22 mouse cellular contexts compared by ENCODE assay signal in genomic region chr11:118012595-118012994, GRCm38 (mm10). TPM values are rescaled to one million over a fixed set of nuclear protein-coding genes. Genes with fewer than 3 reads are reported as not detected.
DNase-seq lines count a peak whose midpoint lies in the region; ATAC-seq and TF ChIP-seq lines count a peak whose summit lies in the region.
"Had no signal": no experiment of that assay in that cellular context is flagged by ENCODE, and none has a peak within 500 bp of the region (broad histone marks: within the 10 kb centered on the region; RNA-seq: fewer than 3 reads in every experiment).

No protein-coding gene starts in this region.

- DNase-seq in liver (no peak), MN1 (ENCODE audit: low spot score) (peak; percentile 30)
- DNase-seq in c-Kit-positive CD71-positive TER-119-positive erythroid progenitor cells, embryonic 14.5 days (ENCODE audit: low spot score), result no peak
- DNase-seq in left cerebral cortex, postnatal 14 days (ENCODE audit: low spot score in 2 of 2), result no peak
- no peak for DNase-seq in thymus, postnatal 25 days
- DNase-seq: adrenal gland, postnatal 14 days; cerebellum, adult 11 months; cerebellum, postnatal 14 days; forebrain, postnatal 0 days; gastrocnemius, postnatal 25 days; heart, postnatal 4 days; kidney, adult 11 months; liver, postnatal 0 days; lung, postnatal 10 days had no signal

- no peak for TF ChIP-seq POLR2A in embryonic fibroblast, embryonic 13.5 days (IDR thresholded peaks at IDR 0.05; ENCODE audit: low read depth, low read length)

- H3K36me3 ChIP-seq in liver, embryonic 12.5 days, result peaks cover 91% of the 10 kb centered on the region
- H3K36me3 ChIP-seq in stomach, embryonic 16.5 days (ENCODE audit: control insufficient read depth, insufficient read depth, low read length), result no peaks in the 10 kb centered on the region
- H3K36me3 ChIP-seq: hindbrain, embryonic 15.5 days had no signal

- no peak overlapping the region for H3K27ac ChIP-seq in liver, embryonic 12.5 days
- peak overlapping the region; percentile 48 for H3K27ac ChIP-seq in embryonic fibroblast, embryonic 13.5 days (ENCODE audit: insufficient read depth, low read length)
- H3K27ac ChIP-seq in stomach, embryonic 16.5 days (ENCODE audit: low read length), result peak overlapping the region; percentile 68
- H3K27ac ChIP-seq: forebrain, embryonic 10.5 days; hindbrain, embryonic 15.5 days; left cerebral cortex, adult 2 months; limb, embryonic 10.5 days had no signal

- intact Hi-C loops in left cerebral cortex, postnatal 14 days (cut with DNase I), result no loop called here

- no peak overlapping the region for H3K4me3 ChIP-seq in liver, embryonic 12.5 days
- no peak overlapping the region for H3K4me3 ChIP-seq in embryonic fibroblast, embryonic 13.5 days (ENCODE audit: insufficient read depth, low read length)
- no peak overlapping the region for H3K4me3 ChIP-seq in stomach, embryonic 16.5 days (replicated peaks; ENCODE audit: low read length)
- H3K4me3 ChIP-seq: forebrain, embryonic 10.5 days; hindbrain, embryonic 15.5 days; left cerebral cortex, adult 2 months; limb, embryonic 10.5 days had no signal

- no peaks in the 10 kb centered on the region for H3K9me3 ChIP-seq in liver, embryonic 12.5 days (replicated peaks)
- H3K9me3 ChIP-seq in stomach, embryonic 16.5 days (replicated peaks; ENCODE audit: control insufficient read depth, low read length), result no peaks in the 10 kb centered on the region
- H3K9me3 ChIP-seq: forebrain, embryonic 10.5 days; hindbrain, embryonic 15.5 days; limb, embryonic 10.5 days had no signal

- H3K4me1 ChIP-seq in liver, embryonic 12.5 days, result peaks cover 78% of the 10 kb centered on the region
- peaks cover 43% of the 10 kb centered on the region for H3K4me1 ChIP-seq in embryonic fibroblast, embryonic 13.5 days (ENCODE audit: control insufficient read depth, insufficient read depth, low read length)
- H3K4me1 ChIP-seq in stomach, embryonic 16.5 days (ENCODE audit: control insufficient read depth, insufficient read depth, low read length), result peaks cover 24% of the 10 kb centered on the region

- no peak for ATAC-seq in liver, embryonic 12.5 days
- ATAC-seq in stomach, embryonic 16.5 days (ENCODE audit: insufficient read depth, low FRiP score), result 0 out of 2 replicates have a peak, but pooled peaks have one; percentile 27
- ATAC-seq: forebrain, postnatal 0 days; liver, postnatal 0 days had no signal

- no peak for TF ChIP-seq CTCF in embryonic fibroblast, embryonic 13.5 days (IDR thresholded peaks at IDR 0.05; ENCODE audit: borderline replicate concordance, insufficient read depth, low read length)

- no peaks in the 10 kb centered on the region for H3K27me3 ChIP-seq in liver, embryonic 12.5 days (replicated peaks)
- no peaks in the 10 kb centered on the region for H3K27me3 ChIP-seq in stomach, embryonic 16.5 days (ENCODE audit: control insufficient read depth, insufficient read depth, low read length)
- H3K27me3 ChIP-seq: hindbrain, embryonic 15.5 days had no signal

- H3K9ac ChIP-seq in liver, embryonic 12.5 days, result peak overlapping the region; percentile 10; the same call in 1 of the 2 replicates
- no peak overlapping the region for H3K9ac ChIP-seq in stomach, embryonic 16.5 days (ENCODE audit: low read length)
- H3K9ac ChIP-seq: forebrain, postnatal 0 days; hindbrain, embryonic 15.5 days; liver, postnatal 0 days had no signal

- WGBS in liver, embryonic 12.5 days (ENCODE audit: insufficient replicate concordance), result 76% methylated on average over 1 of the region's 1 CpGs
- 79% methylated on average over 1 of the region's 1 CpGs for WGBS in stomach, embryonic 16.5 days

- no peak overlapping the region for H3K4me2 ChIP-seq in liver, embryonic 12.5 days
- no peak overlapping the region for H3K4me2 ChIP-seq in stomach, embryonic 16.5 days (ENCODE audit: low read depth, low read length)
- H3K4me2 ChIP-seq: hindbrain, embryonic 15.5 days; midbrain, embryonic 11.5 days had no signal

RNA-seq across cellular contexts. Expression of gene Pgs1, which starts 26.5 kb away (rescaled TPM):
- polyA plus RNA-seq in liver, embryonic 12.5 days (2016; fragmentation: Nextera tagmentation; extraction: Ambion mirVana), result 26.4 and 29.6 TPM in 2 replicates
- 29.5 and 33.4 TPM in 2 replicates for polyA plus RNA-seq in embryonic fibroblast, embryonic 13.5 days (2011; ENCODE audit: insufficient read length, low read depth, missing spikeins)
- polyA plus RNA-seq in stomach, embryonic 16.5 days (2015; fragmentation: Nextera tagmentation; extraction: Ambion mirVana), result 32.1 and 37.1 TPM in 2 replicates
- 10 to 100 TPM; 74.4 to 76.2 TPM for total RNA-seq in left cerebral cortex, postnatal 14 days (2021)

RNA-seq across cellular contexts. Expression of gene Socs3, which starts 42.7 kb away (rescaled TPM):
- 8.6 and 9.8 TPM in 2 replicates for polyA plus RNA-seq in liver, embryonic 12.5 days (2016; fragmentation: Nextera tagmentation; extraction: Ambion mirVana)
- polyA plus RNA-seq in embryonic fibroblast, embryonic 13.5 days (2011; ENCODE audit: insufficient read length, low read depth, missing spikeins), result 15.2 and 31.9 TPM in 2 replicates
- 16.1 and 17.4 TPM in 2 replicates for polyA plus RNA-seq in stomach, embryonic 16.5 days (2015; fragmentation: Nextera tagmentation; extraction: Ambion mirVana)
- 1 to 10 TPM; 3.7 to 3.8 TPM for total RNA-seq in left cerebral cortex, postnatal 14 days (2021)
